Mouse (Mus musculus) right cerebral cortex, postnatal 25 days (tissue): Measurements from ENCODE around the gene Hbb-bs.
"Not testable (repeated sequence)": the region's sequence is repeated elsewhere in the genome, so short reads cannot be mapped to it uniquely, and the experiment has no call there.

Source experiments
- DNase-seq: peaks from one replicate; pipeline ENCODE4 v3.0.0; 2022

Hbb-bs gene

DNA sequence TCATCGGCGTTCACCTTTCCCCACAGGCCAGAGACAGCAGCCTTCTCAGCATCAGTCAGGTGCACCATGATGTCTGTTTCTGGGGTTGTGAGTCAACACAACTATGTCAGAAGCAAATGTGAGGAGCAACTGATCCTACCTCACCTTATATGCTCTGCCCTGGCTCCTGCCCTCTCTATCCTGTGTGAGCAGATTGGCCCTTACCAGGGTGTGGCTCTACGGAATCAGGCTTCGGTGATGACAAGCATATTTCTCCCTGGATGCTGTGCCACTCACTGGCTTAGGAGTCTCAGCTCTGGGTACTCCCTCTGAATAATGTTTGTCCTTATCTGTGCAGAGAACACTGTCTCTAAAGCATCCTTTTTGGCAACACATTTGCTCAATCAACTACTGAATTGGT is at the start of gene Hbb-bs:
TSS of gene Hbb-bs (minus strand) at position 289 of the 400 bp plus-strand sequence.
- DNase-seq, result no peak

GRCm38 (mm10) chr7:103877093-103877492 is 49.2 kb upstream of the Hbb-bs start:
- DNase-seq, result no peak

- no peak for DNase-seq
Observed at GRCm38 (mm10) chr7:103874451-103874850, 46.6 kb upstream of the Hbb-bs start.

- no peak for DNase-seq
Observed at GRCm38 (mm10) chr7:103873064-103873463, 45.2 kb upstream of the Hbb-bs start.

- DNase-seq, result no peak
Observed at GRCm38 (mm10) chr7:103870667-103871066, 42.8 kb upstream of the Hbb-bs start.

DNA sequence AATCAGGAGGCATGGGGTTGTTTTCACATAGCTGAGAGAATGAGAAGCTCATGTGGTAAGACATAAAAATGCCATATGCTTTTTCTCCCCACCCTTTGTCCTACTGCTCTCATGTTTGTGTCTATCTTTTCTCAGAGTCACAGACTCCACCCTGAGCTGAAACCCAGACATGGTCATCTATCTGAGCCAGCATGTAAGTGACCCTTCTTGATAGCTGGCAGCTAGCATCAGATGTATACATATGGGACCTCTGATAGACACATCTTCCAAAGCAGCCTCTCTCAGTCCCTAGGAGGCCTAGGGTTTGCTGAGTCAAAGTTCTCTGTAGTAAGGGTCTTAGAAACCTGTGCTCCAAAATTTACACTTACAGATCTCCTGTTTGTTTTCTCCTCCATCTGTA is 37.8 kb upstream of the Hbb-bs start:
- DNase-seq, result no peak

- DNase-seq, result no peak
Observed at GRCm38 (mm10) chr7:103861531-103861930, 33.6 kb upstream of the Hbb-bs start.

GRCm38 (mm10) chr7:103860855-103861254 is 33.0 kb upstream of the Hbb-bs start:
- DNase-seq, result no peak

- DNase-seq, result no peak
Observed at GRCm38 (mm10) chr7:103859076-103859475, 31.2 kb upstream of the Hbb-bs start.

DNA sequence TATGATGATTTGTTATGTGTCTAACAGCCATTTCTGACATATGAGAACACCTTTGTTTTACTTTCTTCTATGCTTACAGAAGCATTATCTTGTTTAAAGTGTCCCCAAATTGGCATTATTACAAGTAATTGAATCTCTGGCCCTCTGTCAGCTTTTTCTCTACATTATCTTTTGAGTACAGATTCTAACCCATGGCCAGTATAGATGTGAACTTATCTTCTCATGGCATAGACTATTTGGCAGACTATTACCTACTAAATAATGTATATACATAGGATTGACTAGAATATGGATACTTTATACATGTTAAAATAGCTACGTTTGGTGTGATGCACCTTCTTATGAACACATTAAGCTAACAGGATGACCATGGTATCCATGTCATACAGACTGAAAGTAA is 26.8 kb upstream of the Hbb-bs start:
- DNase-seq, result no peak

- DNase-seq, result no peak
Observed at GRCm38 (mm10) chr7:103853090-103853489, 25.2 kb upstream of the Hbb-bs start, which contains the start of gene Hbb-y. Gene Hbb-y, minus strand, starts transcription at chr7:103853216.

- no peak for DNase-seq
Observed at GRCm38 (mm10) chr7:103844525-103845325, 16.8 kb upstream of the Hbb-bs start.

- DNase-seq, result no peak
Observed at GRCm38 (mm10) chr7:103843034-103843433, 15.1 kb upstream of the Hbb-bs start, which contains the start of gene Hbb-bh1. Gene Hbb-bh1, minus strand, starts transcription at chr7:103843164.

DNA sequence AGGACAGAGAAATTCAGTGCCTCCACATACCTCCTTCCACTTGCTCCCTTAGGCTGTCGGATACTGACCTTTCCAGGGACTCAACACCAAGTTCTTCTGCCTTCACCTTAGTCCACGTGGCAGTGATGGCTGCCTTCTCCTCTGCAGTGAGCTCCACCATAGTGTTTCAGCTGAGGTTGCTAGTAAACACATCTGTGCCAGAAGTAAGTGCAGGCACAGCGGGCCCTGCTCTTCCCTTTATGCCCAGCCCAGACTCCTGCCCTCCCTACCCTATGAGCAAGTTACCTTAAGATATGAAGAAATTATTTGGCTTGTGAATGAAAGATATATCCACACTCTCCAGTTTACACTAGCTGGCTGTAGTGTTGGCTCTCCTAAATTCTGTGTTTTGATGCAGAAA is 12.4 kb upstream of the Hbb-bs start, which contains the start of gene Hbb-bh2:
TSS of gene Hbb-bh2 (minus strand) at position 253 of the 400 bp plus-strand sequence.
- no peak for DNase-seq

- DNase-seq, result not testable (repeated sequence)
Observed at GRCm38 (mm10) chr7:103827139-103827538, 757 bp downstream of the Hbb-bs start.

- no peak for DNase-seq
Observed at GRCm38 (mm10) chr7:103826255-103826887, 1.5 kb downstream of the Hbb-bs start.

- DNase-seq, result no peak
Observed at GRCm38 (mm10) chr7:103825536-103826254, 2.2 kb downstream of the Hbb-bs start.

- no peak for DNase-seq
Observed at GRCm38 (mm10) chr7:103824597-103824996, 3.3 kb downstream of the Hbb-bs start.

DNA sequence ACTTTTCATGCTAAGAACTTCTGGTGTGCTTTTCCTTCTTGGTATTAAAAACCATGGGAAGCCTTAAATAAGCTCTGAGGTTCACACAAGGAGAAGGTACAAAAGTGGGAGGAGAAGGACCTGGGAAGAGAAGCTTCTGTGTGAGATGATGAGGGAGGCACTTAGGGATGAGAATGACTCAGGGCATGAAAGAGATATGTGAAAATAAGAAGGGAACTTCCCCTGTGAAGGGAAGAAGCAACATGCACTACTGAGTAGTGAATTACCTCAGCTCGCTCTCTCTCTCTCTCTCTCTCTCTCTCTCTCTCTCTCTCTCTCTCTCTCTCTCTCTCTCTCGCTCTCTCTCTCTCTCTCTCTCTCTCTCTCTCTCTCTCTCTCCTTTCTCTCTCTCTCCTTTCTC is 12.8 kb downstream of the Hbb-bs start:
- not testable (repeated sequence) for DNase-seq

- no peak for DNase-seq
Observed at GRCm38 (mm10) chr7:103813766-103814165, 14.1 kb downstream of the Hbb-bs start, which contains the start of gene Hbb-bt. Gene Hbb-bt, minus strand, starts transcription at chr7:103813996.

DNA sequence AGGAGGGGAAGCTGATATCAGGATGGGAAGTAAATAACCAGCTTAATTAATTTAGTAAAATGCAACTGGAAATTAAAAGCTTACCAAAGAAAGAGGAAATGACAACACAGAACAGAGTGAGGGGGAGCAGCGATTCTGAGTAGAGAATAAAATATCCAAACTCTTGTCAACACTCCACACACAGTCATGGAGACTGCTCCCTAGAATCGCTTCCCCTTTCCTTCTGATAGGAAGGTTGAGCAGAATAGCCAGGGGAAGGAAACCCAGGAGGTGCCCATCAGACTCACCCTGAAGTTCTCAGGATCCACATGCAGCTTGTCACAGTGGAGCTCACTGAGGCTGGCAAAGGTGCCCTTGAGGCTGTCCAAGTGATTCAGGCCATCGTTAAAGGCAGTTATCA is 14.7 kb downstream of the Hbb-bs start:
- not testable (repeated sequence) for DNase-seq

- no peak for DNase-seq
Observed at GRCm38 (mm10) chr7:103812174-103812573, 15.7 kb downstream of the Hbb-bs start.

DNA sequence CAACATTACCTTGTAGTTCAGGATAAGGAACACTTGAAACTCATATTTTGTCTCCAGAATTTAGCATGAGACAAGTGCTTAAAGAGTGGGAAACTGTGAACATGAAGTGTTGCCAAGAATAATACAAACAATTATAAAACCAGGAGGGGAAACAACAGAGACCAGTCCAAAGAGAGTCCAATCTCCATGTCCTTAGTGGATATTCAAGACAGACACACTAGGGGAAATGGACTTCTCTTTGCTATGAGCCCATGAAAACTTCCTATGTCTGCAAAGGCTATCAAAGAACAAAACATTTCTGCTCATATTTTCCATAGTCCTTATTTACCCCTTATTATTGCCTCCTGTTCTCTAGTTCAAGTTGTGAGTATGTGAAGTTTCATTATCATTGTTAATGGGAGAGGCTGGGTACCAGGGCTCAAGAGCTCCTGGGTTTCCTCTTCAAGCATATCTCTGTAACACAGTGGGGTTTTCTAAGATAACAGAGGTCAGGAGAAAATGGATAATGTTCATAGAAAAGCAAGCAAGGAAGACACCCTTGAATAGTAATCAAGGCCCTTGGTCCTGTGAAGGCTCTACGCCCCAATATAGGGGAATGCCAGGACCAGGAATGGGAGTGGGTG is 16.6 kb downstream of the Hbb-bs start:
- no peak for DNase-seq
